Mouse (Mus musculus): ENCODE results near the gene Scml4. TPM values are rescaled to one million over a fixed set of nuclear protein-coding genes. Genes with fewer than 3 reads are reported as not detected.

Scml4 gene
- total and polyA plus RNA-seq, 3 experiments, result 0.03 to 0.08 TPM; not detected in 1

GRCm38 (mm10) chr10:42845480-42845879 is 14.7 kb upstream of the Scml4 start:
- no peak overlapping the region for H3K9ac ChIP-seq (ENCODE audit: control insufficient read depth, low read depth, low read length, poor library complexity, severe bottlenecking)
- no peak for DNase-seq (ENCODE audit: low read depth, low spot score)

GRCm38 (mm10) chr10:42848179-42849080 is 11.7 kb upstream of the Scml4 start:
- Histone ChIP-seq H3K4me3 (ENCODE audit: control insufficient read depth in 1 of 2, insufficient read depth in 1 of 2, low read depth in 2 of 2, low read length in 2 of 2) (no peak overlapping the region), H3K9me3 (replicated peaks; ENCODE audit: insufficient read depth, low read length) (no peaks in the 10 kb centered on the region), H3K9ac (ENCODE audit: control insufficient read depth, low read depth, low read length, poor library complexity, severe bottlenecking) (no peak overlapping the region), H3K36me3 (ENCODE audit: control insufficient read depth in 1 of 2, insufficient read depth in 2 of 2, low read length in 2 of 2) (no peaks in the 10 kb centered on the region), H3K27ac (ENCODE audit: control insufficient read depth, low read depth, low read length) (no peak overlapping the region), H3K79me2 (ENCODE audit: control insufficient read depth, insufficient read depth, low read length, poor library complexity) (no peaks in the 10 kb centered on the region), H3K27me3 (ENCODE audit: control insufficient read depth in 1 of 2, insufficient read depth in 2 of 2, low read length in 2 of 2) (no peaks in the 10 kb centered on the region; a peak in 2 of 4 replicates), H3K4me1 (ENCODE audit: control insufficient read depth in 1 of 2, insufficient read depth in 2 of 2, low read length in 2 of 2) (no peaks in the 10 kb centered on the region; a peak in 1 of 4 replicates)
- no peak for DNase-seq (ENCODE audit: low read depth, low spot score)
- TF ChIP-seq EP300 (IDR thresholded peaks at IDR 0.05; ENCODE audit: low read depth in 1 of 2, low read length in 2 of 2) (peak in 1 of 2 experiments; percentile 9; a peak in 1 of 4 replicates), BHLHE40 (IDR thresholded peaks at IDR 0.05; ENCODE audit: borderline replicate concordance, low read depth, low read length) (no peak)

More at GRCm38 (mm10) chr10:42845480-42845879, 14.7 kb upstream of the Scml4 start:
- Histone ChIP-seq H3K9me3 (replicated peaks; ENCODE audit: insufficient read depth, low read length) (no peaks in the 10 kb centered on the region), H3K79me2 (ENCODE audit: control insufficient read depth, insufficient read depth, low read length, poor library complexity) (no peaks in the 10 kb centered on the region), H3K4me1 (ENCODE audit: control insufficient read depth in 1 of 2, insufficient read depth in 2 of 2, low read length in 2 of 2) (no peaks in the 10 kb centered on the region; a peak in 1 of 4 replicates), H3K27me3 (ENCODE audit: control insufficient read depth in 1 of 2, insufficient read depth in 2 of 2, low read length in 2 of 2) (no peaks in the 10 kb centered on the region), H3K4me3 (ENCODE audit: control insufficient read depth in 1 of 2, insufficient read depth in 1 of 2, low read depth in 2 of 2, low read length in 2 of 2) (no peak overlapping the region), H3K27ac (ENCODE audit: control insufficient read depth, low read depth, low read length) (no peak overlapping the region), H3K36me3 (ENCODE audit: control insufficient read depth in 1 of 2, insufficient read depth in 2 of 2, low read length in 2 of 2) (no peaks in the 10 kb centered on the region)
- no peak for TF ChIP-seq CTCF (IDR thresholded peaks at IDR 0.05 in 2 of 3, conservative IDR thresholded peaks at IDR 0.05 in 1 of 3; ENCODE audit: control insufficient read depth in 1 of 3, insufficient read depth in 1 of 3, low read depth in 2 of 3, low read length in 3 of 3, poor library complexity in 1 of 3, severe bottlenecking in 1 of 3)
- TF ChIP-seq MXI1 (IDR thresholded peaks at IDR 0.05; ENCODE audit: low read depth, low read length), result no peak
- no peak for TF ChIP-seq MAFK (IDR thresholded peaks at IDR 0.05; ENCODE audit: borderline replicate concordance, low read depth, low read length)

- Histone ChIP-seq H3K4me3 (ENCODE audit: control insufficient read depth in 1 of 2, insufficient read depth in 1 of 2, low read depth in 2 of 2, low read length in 2 of 2) (no peak overlapping the region), H3K27ac (ENCODE audit: control insufficient read depth, low read depth, low read length) (no peak overlapping the region), H3K79me2 (ENCODE audit: control insufficient read depth, insufficient read depth, low read length, poor library complexity) (no peaks in the 10 kb centered on the region), H3K9me3 (replicated peaks; ENCODE audit: insufficient read depth, low read length) (no peaks in the 10 kb centered on the region), H3K36me3 (ENCODE audit: control insufficient read depth in 1 of 2, insufficient read depth in 2 of 2, low read length in 2 of 2) (no peaks in the 10 kb centered on the region), H3K27me3 (ENCODE audit: control insufficient read depth in 1 of 2, insufficient read depth in 2 of 2, low read length in 2 of 2) (no peaks in the 10 kb centered on the region; a peak in 2 of 4 replicates), H3K9ac (ENCODE audit: control insufficient read depth, low read depth, low read length, poor library complexity, severe bottlenecking) (no peak overlapping the region), H3K4me1 (ENCODE audit: control insufficient read depth in 1 of 2, insufficient read depth in 2 of 2, low read length in 2 of 2) (no peaks in the 10 kb centered on the region; a peak in 1 of 4 replicates)
- TF ChIP-seq ZNF384 (IDR thresholded peaks at IDR 0.05; ENCODE audit: low read depth, low read length) (no peak), HCFC1 (IDR thresholded peaks at IDR 0.05; ENCODE audit: low read depth, low read length) (no peak), TAL1 (IDR thresholded peaks at IDR 0.05; ENCODE audit: low read length) (no peak), MAZ (IDR thresholded peaks at IDR 0.05; ENCODE audit: low read depth, low read length) (no peak), SIN3A (IDR thresholded peaks at IDR 0.05; ENCODE audit: low read length) (no peak), RCOR1 (IDR thresholded peaks at IDR 0.05; ENCODE audit: low read depth, low read length) (no peak), POLR2A (IDR thresholded peaks at IDR 0.05; ENCODE audit: control insufficient read depth in 1 of 2, insufficient read depth in 1 of 2, low read depth in 1 of 2, low read length in 2 of 2, poor library complexity in 1 of 2) (no peak), GABPA (IDR thresholded peaks at IDR 0.05; ENCODE audit: low read depth, low read length) (no peak), CTCF (IDR thresholded peaks at IDR 0.05 in 2 of 3, conservative IDR thresholded peaks at IDR 0.05 in 1 of 3; ENCODE audit: control insufficient read depth in 1 of 3, insufficient read depth in 1 of 3, low read depth in 2 of 3, low read length in 3 of 3, poor library complexity in 1 of 3, severe bottlenecking in 1 of 3) (no peak), ZC3H11A (IDR thresholded peaks at IDR 0.05; ENCODE audit: low read depth, low read length) (no peak), BHLHE40 (IDR thresholded peaks at IDR 0.05; ENCODE audit: borderline replicate concordance, low read depth, low read length) (no peak)
- peak; percentile 50 for DNase-seq (ENCODE audit: low read depth, low spot score)
These were observed 11.1 kb upstream of the Scml4 start for GRCm38 (mm10) chr10:42849081-42849400.

Measured in MEL (cell line).